Comparison of ENCODE assay signal across 9 mouse cellular contexts in the genomic region with DNA sequence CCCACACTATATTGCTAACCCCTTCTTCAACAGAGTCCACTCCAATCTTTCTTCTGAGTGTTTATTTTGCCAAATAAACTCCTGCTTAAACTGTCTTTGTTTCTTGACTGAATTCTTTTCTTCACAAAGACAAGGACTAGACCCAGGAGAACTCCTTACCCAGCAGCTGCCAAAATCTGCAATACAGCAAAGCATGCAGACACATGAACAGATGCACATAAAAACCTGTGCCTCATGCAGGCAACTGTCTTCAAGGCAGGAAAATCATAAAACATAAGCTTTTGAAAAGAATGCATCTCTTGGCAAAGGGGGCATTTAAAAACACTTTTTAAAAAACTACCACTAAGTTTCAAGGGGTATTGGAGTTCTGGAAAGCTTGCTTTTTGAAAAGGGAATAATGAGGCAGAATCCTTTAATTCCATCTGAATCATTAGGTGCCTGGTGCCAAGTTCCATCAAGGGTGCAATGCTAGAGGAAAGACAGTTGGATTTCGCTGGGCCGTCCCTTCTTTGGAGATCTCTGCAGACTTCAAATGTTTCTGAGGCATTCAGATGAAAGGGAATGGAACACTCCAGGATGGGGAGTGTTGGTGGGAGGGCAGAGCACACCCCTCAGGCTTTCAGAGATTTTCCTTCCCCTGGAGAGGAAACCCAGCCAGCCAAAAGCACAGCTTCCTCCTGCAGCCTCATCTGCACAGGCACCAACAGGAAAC.
A peak's percentile ranks its signal among the peaks of the same experiment; 100 is the strongest.
DNase-seq lines count a peak whose midpoint lies in the region; ATAC-seq and TF ChIP-seq lines count a peak whose summit lies in the region.
"Had no signal": no experiment of that assay in that cellular context is flagged by ENCODE, and none has a peak within 500 bp of the region (broad histone marks: within the 10 kb centered on the region; RNA-seq: fewer than 3 reads in every experiment).

No protein-coding gene starts in this region.

- peak overlapping the region; percentile 55 for H3K27ac ChIP-seq in hindbrain, embryonic 13.5 days
- H3K27ac ChIP-seq in hindbrain, embryonic 12.5 days: no peak overlapping the region
- H3K27ac ChIP-seq: liver, embryonic 12.5 days had no signal

- no peak overlapping the region for H3K9ac ChIP-seq in hindbrain, embryonic 13.5 days
- H3K9ac ChIP-seq in hindbrain, embryonic 12.5 days: no peak overlapping the region
- H3K9ac ChIP-seq: liver, embryonic 12.5 days had no signal

- no peak overlapping the region for H3K4me2 ChIP-seq in hindbrain, embryonic 13.5 days
- no peak overlapping the region for H3K4me2 ChIP-seq in hindbrain, embryonic 12.5 days (replicated peaks)
- H3K4me2 ChIP-seq: liver, embryonic 12.5 days had no signal

- no peak for TF ChIP-seq CTCF in brain, embryonic 14.5 days (IDR thresholded peaks at IDR 0.05; ENCODE audit: borderline replicate concordance, extremely low read depth, insufficient read depth, insufficient read length)

- TF ChIP-seq POLR2A in brain, embryonic 14.5 days (IDR thresholded peaks at IDR 0.05; ENCODE audit: borderline replicate concordance, extremely low read depth, insufficient read depth, insufficient read length, poor library complexity, severe bottlenecking): no peak

- H3K4me1 ChIP-seq in hindbrain, embryonic 13.5 days (replicated peaks): peaks cover 9% of the 10 kb centered on the region
- no peaks in the 10 kb centered on the region for H3K4me1 ChIP-seq in hindbrain, embryonic 12.5 days
- H3K4me1 ChIP-seq: liver, embryonic 12.5 days had no signal

- peak; percentile 4 for DNase-seq in ES-CJ7 (ENCODE audit: low read depth, low spot score)
- peak; percentile 63 for DNase-seq in brain, embryonic 14.5 days (ENCODE audit: low read depth)
- peak; percentile 17 to 29 for DNase-seq in kidney, postnatal 4 days
- no peak for DNase-seq in spleen, adult 12 weeks (ENCODE audit: low spot score)
- no peak for DNase-seq in testis, postnatal 10 days (ENCODE audit: low spot score)

- H3K27me3 ChIP-seq in hindbrain, embryonic 13.5 days: peaks cover 51% of the 10 kb centered on the region
- H3K27me3 ChIP-seq in hindbrain, embryonic 12.5 days: peaks cover 43% of the 10 kb centered on the region
- H3K27me3 ChIP-seq: liver, embryonic 12.5 days had no signal

- no peak overlapping the region for H3K4me3 ChIP-seq in hindbrain, embryonic 13.5 days
- no peak overlapping the region for H3K4me3 ChIP-seq in hindbrain, embryonic 12.5 days
- H3K4me3 ChIP-seq: liver, embryonic 12.5 days had no signal

- WGBS in hindbrain, embryonic 13.5 days: 47% methylated on average over 2 of the region's 2 CpGs
- 26% methylated on average over 2 of the region's 2 CpGs for WGBS in hindbrain, embryonic 12.5 days

- no peak for ATAC-seq in hindbrain, embryonic 13.5 days (ENCODE audit: low FRiP score)
- ATAC-seq in hindbrain, embryonic 12.5 days (ENCODE audit: low FRiP score): no peak
- ATAC-seq: inflammation-experienced regulatory T-cells, adult 6 months; liver, embryonic 12.5 days had no signal

- no peaks in the 10 kb centered on the region for H3K36me3 ChIP-seq in hindbrain, embryonic 13.5 days
- no peaks in the 10 kb centered on the region for H3K36me3 ChIP-seq in hindbrain, embryonic 12.5 days
- H3K36me3 ChIP-seq: liver, embryonic 12.5 days had no signal

- H3K9me3 ChIP-seq in hindbrain, embryonic 13.5 days: no peaks in the 10 kb centered on the region
- H3K9me3 ChIP-seq in hindbrain, embryonic 12.5 days (replicated peaks): no peaks in the 10 kb centered on the region
- H3K9me3 ChIP-seq: liver, embryonic 12.5 days had no signal

Comparison
In these comparisons a context has a peak if more than half of its experiments do, and no peak if none do; other contexts are left out.
1. DNase-seq: peak in ES-CJ7 (single experiment), brain, embryonic 14.5 days (single experiment) and kidney, postnatal 4 days (2 of 2); none in spleen, adult 12 weeks (single experiment) and testis, postnatal 10 days (single experiment).